Mouse (Mus musculus): ENCODE measurements around the gene Usp37.

DNA sequence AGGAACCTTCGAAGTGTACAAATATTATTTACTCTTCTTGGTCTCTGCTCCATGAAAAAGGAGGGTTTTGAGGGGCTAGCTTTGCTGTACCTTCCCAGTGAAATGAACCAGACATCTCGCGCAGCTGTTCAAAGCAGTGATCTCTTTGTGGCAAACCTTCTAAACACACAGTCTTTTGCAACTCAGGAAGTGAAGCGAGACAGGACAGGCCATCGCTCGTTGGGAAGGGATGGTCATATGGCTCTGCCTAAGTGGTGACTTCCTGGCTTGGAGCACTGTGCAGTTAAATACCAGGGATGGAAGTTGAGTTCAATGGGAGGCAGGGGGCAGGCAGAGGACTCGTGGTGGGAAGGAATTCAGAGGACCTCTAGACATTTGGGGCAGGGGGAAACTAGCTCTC, 118.2 kb downstream of the Usp37 start:
- no peak for TF ChIP-seq POLR2A (IDR thresholded peaks at IDR 0.05; ENCODE audit: low read depth, low read length)
- no peak for TF ChIP-seq CTCF (IDR thresholded peaks at IDR 0.05; ENCODE audit: extremely low read depth, insufficient read length, insufficient replicate concordance, low read depth, low read length)
